Mouse (Mus musculus) neural tube, embryonic 12.5 days (tissue): Measurements from ENCODE around the gene Fgfr2. TPM values are rescaled to one million over a fixed set of nuclear protein-coding genes. Genes with fewer than 3 reads are reported as not detected.

ENCODE experiments used
- ATAC-seq: fragments of 200-750 bp; cut with Nextera tagmentation; 2 replicates; pipeline ENCODE4 v1.8.0; 2017; ENCODE audit warnings: low read depth, mild to moderate bottlenecking, moderate TSS enrichment, moderate library complexity; ENCODE audit not compliant: low FRiP score
- H3K27ac ChIP-seq: fragments of 300-500 bp; sonication (generic); 2 replicates; pipeline ENCODE4 v1.5.1; 2016
- H3K27me3 ChIP-seq: fragments of 300-500 bp; sonication (generic); replicated peaks from 2 replicates; pipeline ENCODE4 v1.6.1; 2016; ENCODE audit warnings: mild to moderate bottlenecking
- H3K36me3 ChIP-seq: fragments of 300-500 bp; sonication (generic); 2 replicates; pipeline ENCODE4 v1.6.1; 2016; ENCODE audit warnings: mild to moderate bottlenecking
- H3K4me1 ChIP-seq: fragments of 300-500 bp; sonication (generic); 2 replicates; pipeline ENCODE4 v1.6.1; 2016
- H3K4me2 ChIP-seq: fragments of 300-500 bp; sonication (generic); replicated peaks from 2 replicates; pipeline ENCODE4 v1.6.1; 2016; ENCODE audit warnings: mild to moderate bottlenecking
- H3K4me3 ChIP-seq: fragments of 300-500 bp; sonication (generic); 2 replicates; pipeline ENCODE4 v1.5.1; 2016
- H3K9ac ChIP-seq: fragments of 300-500 bp; sonication (generic); 2 replicates; pipeline ENCODE4 v1.6.1; 2016; ENCODE audit warnings: mild to moderate bottlenecking
- H3K9me3 ChIP-seq: fragments of 300-500 bp; sonication (generic); 2 replicates; pipeline ENCODE4 v1.6.1; 2016; ENCODE audit warnings: mild to moderate bottlenecking
- WGBS: fragments of 180-500 bp; shearing (Covaris S2); methylation state at CpG from one replicate; pipeline ENCODE4 v1.1.7; 2016; 5-methylcytosine and 5-hydroxymethylcytosine counted together
- polyA plus RNA-seq: library from polyadenylated mRNA; unstranded; fragments of >200 nt; fragmentation: Nextera tagmentation; extraction: Ambion mirVana; gene quantifications from 2 replicates; pipeline ENCODE4 v1.2.1, GENCODE M21; 2016

The Fgfr2 gene
- polyA plus RNA-seq, 1 experiment from 2014 or later, result 65.0 TPM

- ATAC-seq, result no peak; the same call in 1 of the 2 replicates
- Histone ChIP-seq H3K36me3 (no peaks in the 10 kb centered on the region), H3K27ac (no peak overlapping the region), H3K4me2 (no peak overlapping the region), H3K4me1 (peaks cover 16% of the 10 kb centered on the region), H3K9ac (no peak overlapping the region), H3K27me3 (no peaks in the 10 kb centered on the region), H3K4me3 (no peak overlapping the region), H3K9me3 (no peaks in the 10 kb centered on the region)
- WGBS, result 65% methylated on average over 12 of the region's 12 CpGs
Measured at GRCm38 (mm10) chr7:132638446-132639087, 484.6 kb downstream of the Fgfr2 start.

GRCm38 (mm10) chr7:132637292-132637691 is 485.9 kb downstream of the Fgfr2 start:
- Histone ChIP-seq H3K36me3 (no peaks in the 10 kb centered on the region), H3K9me3 (no peaks in the 10 kb centered on the region), H3K27ac (no peak overlapping the region), H3K4me2 (no peak overlapping the region), H3K4me1 (peaks cover 16% of the 10 kb centered on the region), H3K4me3 (no peak overlapping the region), H3K9ac (no peak overlapping the region), H3K27me3 (no peaks in the 10 kb centered on the region)
- no peak for ATAC-seq
- 6% methylated on average over 12 of the region's 12 CpGs for WGBS

- 80% methylated on average over 11 of the region's 11 CpGs for WGBS
- H3K4me3 ChIP-seq, result no peak overlapping the region
- no peak overlapping the region for H3K4me2 ChIP-seq
- no peaks in the 10 kb centered on the region for H3K9me3 ChIP-seq
- no peaks in the 10 kb centered on the region for H3K36me3 ChIP-seq
- H3K4me1 ChIP-seq, result no peaks in the 10 kb centered on the region
- H3K27ac ChIP-seq, result no peak overlapping the region
- H3K27me3 ChIP-seq, result no peaks in the 10 kb centered on the region; the same call in 1 of the 2 replicates
- no peak for ATAC-seq
- no peak overlapping the region for H3K9ac ChIP-seq
Measured at GRCm38 (mm10) chr7:132631313-132631712, 491.8 kb downstream of the Fgfr2 start.

DNA sequence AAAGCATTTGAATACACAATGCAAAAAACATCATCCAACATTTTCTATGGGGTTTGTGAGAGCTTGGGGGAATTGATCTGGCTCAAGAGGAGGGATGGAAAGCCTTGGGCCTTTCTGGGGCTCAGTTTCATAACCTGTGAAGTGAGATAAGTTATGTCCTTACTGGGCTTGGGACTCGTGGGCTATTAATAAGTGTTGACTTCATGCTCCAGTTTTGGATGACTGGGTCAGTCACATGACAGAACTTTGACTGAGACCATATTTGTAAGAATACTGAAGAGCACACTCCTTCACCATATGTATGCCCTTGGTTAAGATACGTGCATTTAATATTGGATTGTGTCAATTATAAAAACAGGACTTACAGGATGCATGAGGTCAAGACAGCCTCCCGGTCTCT is 495.7 kb downstream of the Fgfr2 start:
- Histone ChIP-seq H3K27ac (no peak overlapping the region), H3K27me3 (no peaks in the 10 kb centered on the region; the same call in 1 of the 2 replicates), H3K9ac (no peak overlapping the region), H3K4me2 (no peak overlapping the region), H3K9me3 (no peaks in the 10 kb centered on the region), H3K4me1 (no peaks in the 10 kb centered on the region), H3K4me3 (no peak overlapping the region), H3K36me3 (no peaks in the 10 kb centered on the region)
- WGBS, result 89% methylated on average over 3 of the region's 3 CpGs
- no peak for ATAC-seq

GRCm38 (mm10) chr7:132626174-132626573 is 497.0 kb downstream of the Fgfr2 start:
- no peaks in the 10 kb centered on the region for H3K9me3 ChIP-seq
- no peaks in the 10 kb centered on the region for H3K4me1 ChIP-seq
- H3K4me3 ChIP-seq, result no peak overlapping the region
- WGBS, result 35% methylated on average over 4 of the region's 4 CpGs
- no peaks in the 10 kb centered on the region for H3K36me3 ChIP-seq
- ATAC-seq, result no peak
- no peak overlapping the region for H3K4me2 ChIP-seq
- H3K27me3 ChIP-seq, result no peaks in the 10 kb centered on the region; the same call in 1 of the 2 replicates
- H3K27ac ChIP-seq, result no peak overlapping the region
- no peak overlapping the region for H3K9ac ChIP-seq

GRCm38 (mm10) chr7:132624161-132624560 is 499.0 kb downstream of the Fgfr2 start:
- no peaks in the 10 kb centered on the region for H3K36me3 ChIP-seq
- no peak for ATAC-seq
- H3K27me3 ChIP-seq, result no peaks in the 10 kb centered on the region
- H3K9me3 ChIP-seq, result no peaks in the 10 kb centered on the region
- H3K4me2 ChIP-seq, result no peak overlapping the region
- no peak overlapping the region for H3K27ac ChIP-seq
- no peak overlapping the region for H3K4me3 ChIP-seq
- H3K9ac ChIP-seq, result no peak overlapping the region
- 79% methylated on average over 10 of the region's 10 CpGs for WGBS
- H3K4me1 ChIP-seq, result no peaks in the 10 kb centered on the region

DNA sequence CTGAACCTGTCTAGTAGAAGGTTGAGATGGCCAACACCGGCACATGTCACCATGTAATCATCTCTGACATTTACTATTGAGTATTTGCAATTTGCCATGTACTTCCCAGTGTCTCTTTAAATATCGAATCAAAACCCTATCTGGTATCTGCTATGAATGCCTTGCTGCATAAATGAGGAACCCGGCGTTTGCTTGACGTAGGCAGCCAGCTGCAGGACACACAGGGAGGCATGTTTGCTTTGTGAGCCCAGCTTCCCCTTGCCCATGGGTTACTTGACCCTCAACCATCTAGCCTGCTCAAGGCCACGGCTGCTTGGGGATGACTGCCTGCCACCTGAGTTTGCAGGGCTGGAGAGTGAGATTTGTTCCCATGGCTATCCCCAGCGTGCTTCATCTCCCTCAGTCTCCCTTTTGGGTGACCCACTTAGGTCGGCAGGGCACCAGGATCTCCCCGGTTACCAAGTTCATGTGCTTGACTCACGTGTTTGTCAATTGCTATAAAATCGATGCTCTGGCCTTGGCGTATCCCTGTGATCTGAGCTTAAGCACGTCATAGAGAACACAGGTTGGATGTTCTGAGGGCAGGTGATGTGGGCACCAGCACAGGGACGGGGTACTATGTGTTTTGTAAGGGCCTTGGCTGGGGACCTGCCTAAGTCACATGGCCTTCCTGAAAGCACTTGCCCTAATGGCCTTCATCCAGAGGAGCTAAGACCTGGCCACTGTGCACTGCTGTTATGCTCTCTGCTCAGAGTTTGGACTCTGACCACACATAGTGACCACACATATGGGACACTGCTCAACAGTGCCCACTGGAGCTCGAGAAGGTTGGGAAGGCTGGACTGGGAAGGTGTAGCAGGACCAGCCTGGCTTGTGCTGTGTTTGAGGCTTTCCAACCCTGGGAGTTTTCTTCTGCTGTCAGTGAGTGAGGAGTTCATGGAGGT is 502.9 kb downstream of the Fgfr2 start:
- Histone ChIP-seq H3K27ac (no peak overlapping the region), H3K36me3 (no peaks in the 10 kb centered on the region), H3K4me2 (no peak overlapping the region), H3K4me1 (peaks cover 12% of the 10 kb centered on the region), H3K9ac (no peak overlapping the region), H3K4me3 (no peak overlapping the region), H3K9me3 (no peaks in the 10 kb centered on the region), H3K27me3 (no peaks in the 10 kb centered on the region)
- no peak for ATAC-seq
- WGBS, result 89% methylated on average over 15 of the region's 15 CpGs

DNA sequence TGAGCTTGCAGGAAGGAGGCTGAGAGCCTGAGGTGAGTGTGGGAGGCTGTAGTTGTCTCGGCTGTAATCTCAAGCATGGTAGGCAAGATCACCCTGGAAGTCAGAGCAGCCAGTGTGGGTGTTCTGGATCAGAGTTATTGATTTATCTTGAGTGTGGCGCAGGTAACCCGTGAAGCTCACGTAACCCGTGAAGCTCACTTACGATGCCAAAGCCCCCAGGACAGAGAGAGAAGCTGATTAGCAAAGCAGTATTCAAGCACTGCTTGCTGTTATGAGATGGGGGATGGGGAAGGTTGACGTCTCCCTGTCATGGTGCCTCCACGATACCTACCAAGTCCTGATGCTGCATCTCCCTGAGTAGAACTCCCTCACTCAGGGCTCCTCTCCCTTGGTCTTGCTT is 503.6 kb downstream of the Fgfr2 start:
- no peaks in the 10 kb centered on the region for H3K36me3 ChIP-seq
- H3K27me3 ChIP-seq, result no peaks in the 10 kb centered on the region
- peaks cover 13% of the 10 kb centered on the region for H3K4me1 ChIP-seq
- H3K4me3 ChIP-seq, result no peak overlapping the region
- H3K4me2 ChIP-seq, result no peak overlapping the region
- no peak overlapping the region for H3K27ac ChIP-seq
- no peak for ATAC-seq
- H3K9me3 ChIP-seq, result no peaks in the 10 kb centered on the region
- no peak overlapping the region for H3K9ac ChIP-seq
- 93% methylated on average over 8 of the region's 8 CpGs for WGBS

GRCm38 (mm10) chr7:132617021-132617564 is 506.1 kb downstream of the Fgfr2 start:
- WGBS, result 84% methylated on average over 5 of the region's 5 CpGs
- peaks cover 13% of the 10 kb centered on the region for H3K4me1 ChIP-seq
- no peak for ATAC-seq
- no peak overlapping the region for H3K27ac ChIP-seq
- no peaks in the 10 kb centered on the region for H3K9me3 ChIP-seq
- no peak overlapping the region for H3K4me3 ChIP-seq
- H3K36me3 ChIP-seq, result no peaks in the 10 kb centered on the region
- H3K4me2 ChIP-seq, result no peak overlapping the region
- H3K9ac ChIP-seq, result no peak overlapping the region
- H3K27me3 ChIP-seq, result no peaks in the 10 kb centered on the region

GRCm38 (mm10) chr7:132616391-132616790 is 506.8 kb downstream of the Fgfr2 start:
- WGBS, result 13% methylated on average over 6 of the region's 6 CpGs
- Histone ChIP-seq H3K9me3 (no peaks in the 10 kb centered on the region), H3K27ac (no peak overlapping the region), H3K4me2 (no peak overlapping the region), H3K27me3 (no peaks in the 10 kb centered on the region), H3K4me3 (no peak overlapping the region), H3K9ac (no peak overlapping the region), H3K4me1 (peaks cover 13% of the 10 kb centered on the region), H3K36me3 (no peaks in the 10 kb centered on the region)
- ATAC-seq, result no peak

DNA sequence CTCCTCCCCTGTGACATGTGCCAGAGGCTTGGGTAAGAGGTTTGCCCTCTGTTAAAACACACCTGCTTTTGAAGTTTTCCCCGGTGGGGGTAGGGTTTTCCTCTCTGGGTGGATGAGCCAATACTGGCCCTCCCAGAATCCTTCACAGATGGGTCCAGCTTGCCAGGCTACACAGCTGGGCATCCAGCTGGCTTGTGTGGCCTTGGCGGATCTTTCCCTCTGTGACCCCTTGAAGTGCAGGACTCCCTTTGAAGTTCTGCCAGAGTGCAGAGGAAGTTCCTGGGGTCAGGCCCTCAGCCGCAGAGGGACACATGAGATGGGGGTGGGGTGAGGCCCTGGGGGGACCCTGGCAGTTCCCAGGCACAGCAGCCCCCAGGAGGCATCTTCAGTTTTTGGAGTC is 507.8 kb downstream of the Fgfr2 start:
- Histone ChIP-seq H3K4me3 (no peak overlapping the region), H3K27ac (no peak overlapping the region), H3K27me3 (no peaks in the 10 kb centered on the region), H3K36me3 (no peaks in the 10 kb centered on the region), H3K9ac (no peak overlapping the region), H3K9me3 (no peaks in the 10 kb centered on the region), H3K4me1 (peaks cover 17% of the 10 kb centered on the region), H3K4me2 (no peak overlapping the region)
- 11% methylated on average over 3 of the region's 3 CpGs for WGBS
- no peak for ATAC-seq

GRCm38 (mm10) chr7:132611530-132611929 is 511.6 kb downstream of the Fgfr2 start:
- no peaks in the 10 kb centered on the region for H3K27me3 ChIP-seq
- H3K4me1 ChIP-seq, result peaks cover 16% of the 10 kb centered on the region
- 92% methylated on average over 8 of the region's 8 CpGs for WGBS
- H3K36me3 ChIP-seq, result no peaks in the 10 kb centered on the region
- no peak for ATAC-seq
- no peak overlapping the region for H3K9ac ChIP-seq
- no peak overlapping the region for H3K27ac ChIP-seq
- H3K4me2 ChIP-seq, result no peak overlapping the region
- no peak overlapping the region for H3K4me3 ChIP-seq
- no peaks in the 10 kb centered on the region for H3K9me3 ChIP-seq
